Mouse (Mus musculus) left cerebral cortex, adult 2 months (tissue): Measurements from ENCODE around the gene Pde2a. TPM values are rescaled to one million over a fixed set of nuclear protein-coding genes. Genes with fewer than 3 reads are reported as not detected.

ENCODE experiments used
- DNase-seq, 2 experiments: peaks; one replicate each; pipeline ENCODE4 v3.0.0; 2021 to 2022; ENCODE audit warnings: low spot score in 2 of 2, mixed read lengths in 1 of 2; ENCODE audit errors: extremely low spot score in 1 of 2
- H3K27ac ChIP-seq: fragments of 200-600 bp; 2 replicates; pipeline ENCODE4 v1.8.1; 2022
- H3K4me3 ChIP-seq: fragments of 200-600 bp; 2 replicates; pipeline ENCODE4 v1.8.1; 2022
- CTCF ChIP-seq: fragments of 200-600 bp; IDR thresholded peaks from 2 replicates; pipeline ENCODE4 v1.8.1; 2022; ENCODE audit warnings: antibody characterized with exemption, mild to moderate bottlenecking, moderate library complexity
- intact Hi-C: fragments of 180-260 bp; cut with DNase I; formaldehyde crosslinking; loops from one replicate; pipeline ENCODE4 v1.15.1; 2025
- total RNA-seq, 2 experiments: library from RNA; stranded (reverse); gene quantifications; 2 replicates each; pipeline ENCODE4 v1.2.3; 2021

The Pde2a gene
- total RNA-seq, 2 experiments from 2014 or later: 372 to 375 TPM

- intact Hi-C loops: no loop called here
- DNase-seq: no peak
- Histone ChIP-seq H3K27ac (no peak overlapping the region), H3K4me3 (no peak overlapping the region)
- TF ChIP-seq CTCF: no peak
Measured at GRCm38 (mm10) chr7:101385331-101385733, 36.2 kb upstream of the Pde2a start.

GRCm38 (mm10) chr7:101385866-101386452 is 35.5 kb upstream of the Pde2a start:
- intact Hi-C loops: no loop called here
- DNase-seq: no peak
- Histone ChIP-seq H3K4me3 (no peak overlapping the region), H3K27ac (no peak overlapping the region)
- TF ChIP-seq CTCF: no peak

- Histone ChIP-seq H3K4me3 (no peak overlapping the region), H3K27ac (no peak overlapping the region)
- intact Hi-C loops: no loop called here
- no peak for DNase-seq
- no peak for TF ChIP-seq CTCF
Measured at GRCm38 (mm10) chr7:101389256-101389655, 32.2 kb upstream of the Pde2a start.

- DNase-seq: no peak
- no peak for TF ChIP-seq CTCF
- no peak overlapping the region for H3K27ac ChIP-seq
- no peak overlapping the region for H3K4me3 ChIP-seq
- intact Hi-C loops: no loop called here
Measured at GRCm38 (mm10) chr7:101391909-101392479, 29.5 kb upstream of the Pde2a start.

- Histone ChIP-seq H3K27ac (0 out of 2 replicates have a peak overlapping the region, but pooled peaks have one; percentile 15), H3K4me3 (no peak overlapping the region)
- intact Hi-C loops: no loop called here
- DNase-seq: no peak
- no peak for TF ChIP-seq CTCF
Measured at GRCm38 (mm10) chr7:101393015-101393414, 28.5 kb upstream of the Pde2a start.

GRCm38 (mm10) chr7:101393694-101394504 is 27.6 kb upstream of the Pde2a start:
- Histone ChIP-seq H3K27ac (peak overlapping the region; percentile 15; the same call in 1 of the 2 replicates), H3K4me3 (no peak overlapping the region)
- intact Hi-C loops: no loop called here
- no peak for TF ChIP-seq CTCF
- DNase-seq: no peak

- DNase-seq: no peak
- Histone ChIP-seq H3K4me3 (no peak overlapping the region), H3K27ac (no peak overlapping the region)
- no peak for TF ChIP-seq CTCF
- intact Hi-C loops: no loop called here
Measured at GRCm38 (mm10) chr7:101394569-101394968, 26.9 kb upstream of the Pde2a start.

- DNase-seq: no peak
- intact Hi-C loops: no loop called here
- TF ChIP-seq CTCF: no peak
- Histone ChIP-seq H3K4me3 (no peak overlapping the region), H3K27ac (no peak overlapping the region)
Measured at GRCm38 (mm10) chr7:101395471-101395870, 26.0 kb upstream of the Pde2a start.

- TF ChIP-seq CTCF: no peak
- no peak for DNase-seq
- no peak overlapping the region for H3K27ac ChIP-seq
- intact Hi-C loops: no loop called here
- no peak overlapping the region for H3K4me3 ChIP-seq
Measured at GRCm38 (mm10) chr7:101397175-101397574, 24.3 kb upstream of the Pde2a start.

- no peak for TF ChIP-seq CTCF
- intact Hi-C loops: no loop called here
- Histone ChIP-seq H3K27ac (no peak overlapping the region), H3K4me3 (no peak overlapping the region)
- no peak for DNase-seq
Measured at GRCm38 (mm10) chr7:101401510-101401909, 20.0 kb upstream of the Pde2a start.

- peak; percentile 16 for TF ChIP-seq CTCF
- H3K27ac ChIP-seq: no peak overlapping the region
- intact Hi-C loops: no loop called here
- no peak overlapping the region for H3K4me3 ChIP-seq
- no peak for DNase-seq
Measured at GRCm38 (mm10) chr7:101403831-101404230, 17.7 kb upstream of the Pde2a start.

- Histone ChIP-seq H3K27ac (no peak within 1 kb of the TSS), H3K4me3 (no peak within 1 kb of the TSS)
- TF ChIP-seq CTCF: no peak
- no peak for DNase-seq
- intact Hi-C loops: no loop called here
Measured at GRCm38 (mm10) chr7:101410267-101410936, 11.1 kb upstream of the Pde2a start, which contains the start of gene Gm45837. TSS of gene Gm45837 (plus strand) at chr7:101410886.
